Mouse (Mus musculus) right cerebral cortex, adult 18-20 months (tissue): Measurements from ENCODE around the gene Sulf2.

Experiments used
- DNase-seq: peaks from one replicate; pipeline ENCODE4 v3.0.0; 2022; ENCODE audit warnings: mixed read lengths

Gene Sulf2

DNA sequence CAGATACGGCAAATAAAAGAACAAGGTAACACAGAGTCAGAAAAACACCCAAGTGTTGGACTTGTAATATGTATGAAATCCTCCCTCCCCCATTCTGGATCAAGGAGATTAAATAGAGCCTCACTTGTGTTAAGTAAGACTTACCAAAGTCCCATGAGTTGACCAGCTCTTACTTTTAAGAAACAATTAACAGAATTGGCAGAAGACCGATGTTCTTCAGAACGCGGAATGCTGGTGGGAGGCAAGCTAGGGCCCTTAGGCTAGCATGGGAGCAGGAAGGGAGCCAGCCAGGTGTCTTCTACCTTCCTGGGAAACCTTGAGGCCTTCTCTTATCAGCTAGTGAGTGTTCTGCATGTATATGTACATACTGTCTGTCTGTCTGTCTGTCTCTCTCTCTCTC lies 107.5 kb downstream of the Sulf2 start:
- DNase-seq: no peak

DNA sequence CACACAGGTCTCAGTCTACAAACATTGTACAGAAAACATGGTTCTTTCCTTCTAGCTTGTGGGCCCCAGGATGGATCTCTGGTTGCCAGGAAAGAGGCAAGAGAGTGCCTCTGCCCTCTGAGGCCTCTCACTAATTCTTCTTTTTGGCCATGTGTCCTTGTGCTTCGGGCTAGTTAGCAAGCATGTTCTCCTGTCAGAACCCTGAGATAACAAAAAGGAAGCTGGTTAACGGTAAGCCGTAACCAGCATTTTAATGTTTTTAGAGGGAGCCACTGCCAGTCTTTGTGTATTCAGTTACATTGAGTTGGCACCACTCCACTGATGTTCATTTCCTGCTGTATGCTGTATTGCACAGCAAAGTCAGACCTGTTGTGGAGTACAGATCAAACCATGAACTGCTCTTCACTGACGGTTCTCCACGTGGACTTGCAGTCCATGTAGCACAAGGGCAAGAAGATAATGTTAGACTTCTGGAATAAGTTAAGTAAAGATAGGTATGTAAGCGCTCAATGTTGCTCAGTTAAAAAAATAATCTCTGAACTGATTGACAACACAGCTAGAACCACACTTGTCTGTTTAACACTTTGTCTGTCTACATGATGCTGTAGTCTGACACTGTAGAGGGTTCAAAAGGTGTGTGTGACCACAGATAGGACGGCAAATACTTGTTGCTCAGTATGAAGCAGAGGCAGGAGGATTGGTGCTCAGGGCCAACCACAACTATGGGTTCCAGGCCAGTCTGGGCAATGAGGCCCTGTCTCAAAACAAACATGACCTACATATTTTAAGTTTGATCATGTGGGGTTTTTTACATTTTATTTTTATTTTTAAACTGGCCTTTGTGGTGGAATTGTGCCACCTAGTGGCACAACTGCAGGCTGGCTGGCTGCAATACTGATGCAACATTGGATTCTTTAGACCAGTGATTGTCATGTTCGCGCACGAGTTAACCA lies 109.6 kb downstream of the Sulf2 start:
- no peak for DNase-seq

DNA sequence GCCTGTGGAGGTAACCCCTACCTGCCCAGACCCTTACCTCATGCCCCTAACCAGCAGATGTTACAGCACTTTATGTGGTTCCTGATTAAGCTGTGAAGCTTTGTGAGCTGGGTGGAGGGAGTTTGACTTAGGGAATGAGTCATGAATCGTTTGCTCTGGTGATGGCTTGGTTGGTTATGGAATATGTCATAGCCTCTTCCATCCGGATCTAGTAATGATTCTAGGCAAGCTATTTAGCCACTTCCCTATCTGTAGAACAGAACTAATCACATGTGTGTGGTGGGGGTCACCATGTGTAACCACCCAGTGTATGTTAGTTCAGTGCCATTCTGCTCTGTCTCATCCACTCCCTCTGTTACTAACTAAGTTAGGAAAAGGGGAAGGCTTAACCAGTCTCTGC lies 110.5 kb downstream of the Sulf2 start:
- DNase-seq: no peak

DNA sequence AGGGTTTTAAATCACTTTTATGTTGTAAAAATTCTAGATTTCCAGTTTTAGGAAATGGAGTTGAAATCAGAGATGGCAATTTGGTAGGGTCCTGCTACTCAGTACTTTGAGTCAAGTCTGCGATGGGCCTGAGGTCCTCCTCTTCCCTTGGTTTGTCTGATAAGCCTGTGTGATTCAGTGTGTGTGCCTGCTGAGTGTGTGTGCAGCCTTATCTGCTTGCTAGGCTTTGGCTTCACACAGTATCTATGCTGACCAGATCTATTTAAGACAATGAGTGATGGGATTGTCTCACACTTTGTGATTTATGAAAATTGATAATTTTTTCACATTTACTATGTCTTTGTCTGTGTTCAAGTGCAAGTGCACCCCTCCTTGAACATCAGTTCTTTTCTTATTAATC lies 112.9 kb downstream of the Sulf2 start:
- DNase-seq: no peak

DNA sequence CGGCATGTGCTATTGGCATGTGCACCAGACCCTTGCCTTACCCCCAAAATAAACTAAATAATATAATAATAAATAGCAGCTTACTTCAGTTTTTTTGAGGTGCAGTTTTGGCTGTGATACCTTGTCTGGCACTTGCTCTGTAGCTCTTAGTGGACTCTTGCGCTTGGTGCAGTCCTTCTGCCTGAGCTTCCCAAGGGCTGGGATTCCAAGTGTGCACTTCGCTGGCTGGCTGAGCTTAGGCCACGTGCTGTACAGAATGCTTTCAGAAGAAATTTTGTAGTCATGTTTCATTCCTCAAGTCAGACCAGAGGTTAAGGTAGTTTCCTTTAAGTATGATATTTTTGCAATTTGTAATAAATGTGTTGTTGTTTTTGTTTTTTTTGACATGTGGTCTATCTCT lies 115.8 kb downstream of the Sulf2 start:
- no peak for DNase-seq

DNA sequence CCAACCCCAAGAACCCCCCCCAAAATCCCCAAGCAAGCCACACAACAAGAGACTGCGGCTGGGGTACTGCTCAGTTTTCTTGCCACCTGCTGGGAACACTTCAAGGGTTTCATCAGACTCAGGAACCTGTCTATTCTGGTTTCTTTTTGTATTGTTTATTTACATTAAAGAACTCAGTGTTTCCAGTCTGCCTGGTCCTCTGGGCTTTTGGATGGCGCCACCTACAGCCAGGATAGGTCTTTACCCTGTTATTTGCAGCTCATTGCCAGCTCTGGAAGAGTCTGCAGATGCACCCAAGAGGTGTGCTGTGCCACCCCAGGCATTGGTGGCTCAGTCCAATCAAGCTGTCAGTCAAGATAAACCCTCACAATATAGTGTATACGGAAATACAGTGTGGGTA lies 119.7 kb downstream of the Sulf2 start:
- DNase-seq: peak; percentile 57

DNA sequence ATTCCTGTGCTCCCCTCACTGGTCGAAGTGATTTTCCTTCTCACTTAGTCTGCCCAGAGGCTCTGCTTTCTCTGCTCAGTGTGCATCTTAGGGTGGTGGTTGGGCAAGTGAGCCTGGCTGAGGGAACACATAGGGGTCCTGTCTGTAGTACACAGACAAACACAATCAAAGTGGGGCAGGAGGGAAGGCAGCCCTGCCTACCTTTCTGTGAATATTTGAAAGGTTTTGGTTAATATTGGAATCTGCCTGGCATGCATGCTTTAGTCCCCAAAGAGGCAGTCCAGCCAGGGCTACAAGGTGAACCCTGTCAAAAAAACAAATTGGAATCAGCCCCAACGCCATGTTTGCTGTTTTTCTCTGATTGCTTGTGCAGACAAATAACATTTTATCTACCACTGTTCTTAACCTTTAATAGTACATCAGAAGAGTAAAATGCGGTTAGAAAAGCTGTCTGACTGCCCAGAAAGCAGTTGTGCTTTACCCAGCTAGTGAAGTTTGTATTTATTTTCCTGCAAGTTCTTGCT lies 120.4 kb downstream of the Sulf2 start:
- no peak for DNase-seq

DNA sequence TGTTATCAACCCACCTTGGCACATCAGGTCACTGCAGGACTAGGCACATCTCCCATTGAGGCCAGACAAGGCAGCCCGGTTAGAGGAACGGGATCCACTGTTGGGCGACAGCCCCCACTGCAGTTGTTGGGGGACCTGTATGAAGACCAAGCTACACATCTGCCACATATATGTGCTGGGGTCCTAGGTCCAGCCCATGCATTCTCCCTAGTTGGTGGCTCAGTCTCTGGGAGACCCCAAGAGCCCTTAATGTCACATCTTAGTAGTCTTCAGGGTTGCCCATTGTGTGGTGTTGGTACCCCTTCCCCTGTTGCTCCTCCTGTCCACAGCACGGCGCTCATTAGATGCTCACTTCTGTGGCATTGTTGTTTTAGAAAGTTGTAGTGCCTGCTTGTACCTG lies 122.8 kb downstream of the Sulf2 start:
- no peak for DNase-seq

DNA sequence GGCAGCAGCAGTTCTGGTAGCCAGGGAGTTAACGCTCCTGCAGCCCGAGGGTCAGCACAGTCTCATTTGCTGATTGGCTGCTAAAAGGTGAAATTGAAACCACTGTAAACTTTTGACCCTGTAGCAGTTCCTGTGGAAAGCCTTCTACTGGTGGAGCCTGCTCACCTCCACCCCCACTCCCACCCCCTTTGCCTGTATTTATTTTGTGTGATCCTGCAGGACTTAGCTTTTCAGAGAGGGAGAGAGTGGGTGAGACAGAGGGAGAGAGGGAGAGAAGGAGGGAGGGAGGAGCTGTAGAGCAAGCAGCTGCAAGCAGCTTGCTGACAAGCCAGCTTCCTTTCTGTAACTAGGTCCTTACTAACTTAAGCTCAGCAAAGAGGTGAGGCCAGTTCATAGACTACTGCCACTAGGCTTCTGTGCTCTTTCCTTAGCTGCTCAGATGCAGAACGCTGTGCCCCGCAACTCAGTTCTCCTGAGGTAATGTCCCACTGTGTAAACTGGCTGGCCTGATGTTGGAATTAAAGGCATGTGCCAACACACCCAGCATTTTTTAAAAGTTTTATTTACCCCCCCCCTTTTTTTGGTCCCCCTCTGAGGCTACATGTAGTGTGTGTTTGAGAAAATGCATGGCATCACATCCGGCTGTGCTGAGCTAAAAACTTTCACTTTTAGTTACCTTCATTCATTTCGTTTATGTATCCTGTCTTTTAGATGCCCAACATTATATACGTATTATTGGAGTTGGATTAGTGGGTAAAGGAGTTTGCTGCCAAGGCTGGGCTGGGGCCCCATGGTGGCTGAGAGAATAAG lies 124.1 kb downstream of the Sulf2 start:
- peak; percentile 61 for DNase-seq

DNA sequence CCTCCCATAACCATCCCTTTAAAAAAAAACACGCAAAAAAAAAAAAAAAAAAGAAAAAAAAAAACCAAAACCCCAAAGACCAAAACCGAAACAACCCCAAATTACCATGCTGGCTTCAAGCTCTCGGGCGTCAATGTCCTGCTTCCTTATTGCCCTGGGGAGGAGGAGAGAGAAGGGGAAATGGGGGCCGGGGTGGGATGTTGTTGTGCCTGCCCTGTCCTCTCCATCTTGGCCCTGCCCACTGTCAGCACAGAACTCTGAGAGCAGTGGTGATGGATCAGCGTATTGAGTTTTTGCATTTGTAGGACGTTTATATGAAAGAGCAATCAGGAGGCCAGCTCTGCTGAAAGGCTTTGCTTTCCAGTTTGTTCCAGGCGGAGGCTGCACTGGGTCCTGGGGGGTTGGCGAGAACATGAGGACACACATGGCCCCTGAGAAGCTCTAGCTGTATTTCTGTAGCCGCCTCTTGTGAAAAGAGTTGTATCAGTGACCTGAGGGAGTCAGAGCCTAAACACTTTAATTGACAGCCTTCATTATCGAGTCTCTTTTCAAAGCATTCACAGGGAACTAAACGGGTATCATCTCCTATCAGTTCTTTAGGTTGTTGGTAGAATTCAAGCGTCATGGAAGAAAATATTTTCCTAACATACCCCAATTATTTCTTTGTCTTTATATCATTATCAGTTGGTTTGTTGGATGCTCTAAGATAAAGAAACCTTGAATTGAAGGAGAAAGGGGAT lies 125.0 kb downstream of the Sulf2 start:
- DNase-seq: no peak

DNA sequence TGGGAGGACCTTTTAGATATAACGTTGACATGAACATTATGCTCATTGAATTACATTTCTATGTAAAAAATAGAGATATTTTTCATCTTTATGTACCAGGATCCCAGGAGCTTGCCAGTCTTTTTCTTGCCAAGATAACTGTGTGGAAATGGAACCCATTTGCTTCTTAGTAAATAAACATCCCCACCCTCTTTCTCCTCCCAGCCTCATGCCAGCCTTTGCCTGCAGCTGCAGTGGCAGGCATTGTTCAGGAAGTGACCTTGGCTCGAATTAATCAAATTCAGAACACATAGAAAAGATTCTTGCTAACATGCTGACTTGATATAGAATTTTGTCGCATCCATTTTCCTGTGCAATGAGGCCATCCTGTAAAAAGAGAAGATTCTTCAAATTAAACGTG lies 126.2 kb downstream of the Sulf2 start:
- DNase-seq: no peak

DNA sequence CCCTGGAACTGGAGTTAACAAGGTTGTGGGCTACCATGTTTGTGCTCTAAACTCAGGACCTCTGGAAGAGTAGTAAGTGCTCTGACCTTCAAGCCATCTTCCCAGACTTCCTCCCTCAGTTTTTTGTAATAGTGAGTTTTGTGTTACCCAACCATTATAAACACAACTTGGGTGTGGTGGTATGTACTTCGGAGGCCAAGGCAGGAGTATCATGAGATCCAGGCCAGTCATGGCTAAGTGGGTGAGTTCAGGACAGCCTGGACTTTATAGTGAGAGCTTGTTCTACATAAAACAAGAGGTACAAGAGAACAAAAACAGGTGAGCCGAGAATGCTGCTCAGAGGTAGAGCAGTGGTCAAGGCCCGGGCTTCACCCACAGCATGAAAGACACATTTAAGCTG lies 127.6 kb downstream of the Sulf2 start:
- DNase-seq: no peak

DNA sequence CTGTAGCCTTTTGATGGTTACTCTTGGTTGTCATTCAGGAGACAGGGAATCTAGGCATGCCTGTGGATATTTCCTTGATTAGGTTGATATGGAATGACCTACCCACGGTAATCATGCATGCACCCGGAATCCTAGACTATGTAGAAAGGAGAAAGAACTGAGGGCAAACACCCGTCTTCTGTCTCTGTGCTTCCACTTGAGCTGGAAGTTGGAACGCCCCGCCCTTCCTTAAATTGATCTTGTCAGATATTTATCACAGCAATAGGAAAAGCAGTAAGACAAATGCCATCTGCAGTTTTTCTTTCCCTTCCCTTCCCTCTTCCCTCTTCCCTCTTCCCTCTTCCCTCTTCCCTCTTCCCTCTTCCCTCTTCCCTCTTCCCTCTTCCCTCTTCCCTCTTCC lies 129.5 kb downstream of the Sulf2 start:
- DNase-seq: no peak

DNA sequence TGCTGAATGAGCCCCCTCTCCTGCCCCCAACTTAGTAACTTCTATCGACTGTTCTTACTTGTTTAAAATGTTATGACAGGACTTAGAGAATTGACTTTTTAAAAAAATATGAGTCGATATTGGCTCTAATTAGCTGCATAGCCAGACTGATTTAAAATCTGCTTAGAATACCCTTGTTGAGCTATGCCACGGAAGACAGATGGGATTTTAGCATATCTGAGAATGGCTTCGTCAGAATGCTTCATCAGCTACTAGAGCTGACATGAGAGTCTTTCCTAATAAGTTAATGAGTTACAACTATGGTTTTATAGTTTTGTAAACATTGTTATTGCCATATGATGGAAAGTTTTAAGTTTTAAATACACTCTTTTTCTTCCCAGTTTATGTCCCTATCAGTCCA lies 130.8 kb downstream of the Sulf2 start:
- DNase-seq: no peak

DNA sequence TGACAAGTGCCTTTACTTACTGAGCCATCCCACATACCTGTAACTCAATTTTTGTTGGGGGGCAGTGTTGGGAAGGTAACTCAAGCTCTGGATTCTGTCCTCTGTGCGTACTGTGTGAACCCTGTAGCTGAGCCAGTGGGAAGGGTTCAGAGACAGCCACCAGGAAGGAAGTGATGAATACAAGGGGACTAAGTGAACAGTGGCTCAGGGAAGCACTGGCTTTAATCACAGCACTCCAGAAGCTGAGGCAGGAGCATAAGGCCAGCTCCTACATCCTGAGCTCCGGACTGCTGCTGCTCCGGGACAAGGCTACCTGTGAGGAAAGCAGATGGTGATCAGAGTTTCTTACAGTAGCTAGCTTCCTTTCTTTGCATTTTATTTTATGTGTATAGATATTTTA lies 131.4 kb downstream of the Sulf2 start:
- no peak for DNase-seq
